Mouse (Mus musculus): Measurements from ENCODE around the gene Gemin8.

The Gemin8 gene

GRCm38 (mm10) chrX:166169892-166170799 is at the start of gene Gemin8:
Gemin8 (plus strand) TSS chrX:166170454.
- DNase-seq (ENCODE audit: low spot score): peak; percentile 95

- no peak for DNase-seq (ENCODE audit: low spot score)
Measured at GRCm38 (mm10) chrX:166147158-166147846, 23.0 kb upstream of the Gemin8 start.

DNA sequence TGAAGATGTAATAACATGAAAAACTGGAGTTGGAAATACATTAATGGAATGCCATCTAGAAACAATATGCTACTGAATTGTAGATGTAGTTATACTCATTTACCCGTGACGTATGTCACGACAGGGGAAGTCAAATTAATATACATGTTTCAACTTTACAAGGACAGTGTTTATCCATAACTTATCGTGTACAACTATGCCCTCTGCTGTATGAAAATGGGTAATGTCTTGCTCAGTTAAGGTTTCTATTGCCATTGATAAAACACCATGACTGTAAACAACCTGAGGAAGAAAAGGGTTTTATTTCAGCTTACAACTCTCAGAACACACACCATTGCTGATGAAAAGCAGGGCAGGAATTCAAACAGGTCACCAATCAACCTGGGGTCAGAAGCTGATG is 7.5 kb upstream of the Gemin8 start:
- DNase-seq (ENCODE audit: low spot score): peak; percentile 19

DNA sequence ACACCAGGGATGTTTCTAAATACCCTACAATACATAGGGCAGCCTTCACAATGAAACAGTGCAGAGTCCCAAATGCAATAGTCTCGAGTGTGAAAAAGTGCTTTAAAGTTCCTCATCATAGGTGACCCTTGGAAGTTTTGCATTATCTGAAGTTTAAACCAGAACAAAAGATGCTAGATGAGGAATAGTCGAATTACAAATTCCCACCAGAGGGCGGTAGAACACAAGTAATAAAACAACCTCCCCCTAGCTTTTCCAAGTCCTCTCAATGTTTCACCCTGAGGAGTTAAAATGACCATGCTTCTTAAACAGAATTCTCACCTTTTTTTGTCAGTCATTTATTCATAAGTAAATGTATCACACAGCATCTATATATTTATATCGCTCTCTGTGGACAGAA is 2.9 kb upstream of the Gemin8 start:
- DNase-seq (ENCODE audit: low spot score): peak; percentile 67

DNA sequence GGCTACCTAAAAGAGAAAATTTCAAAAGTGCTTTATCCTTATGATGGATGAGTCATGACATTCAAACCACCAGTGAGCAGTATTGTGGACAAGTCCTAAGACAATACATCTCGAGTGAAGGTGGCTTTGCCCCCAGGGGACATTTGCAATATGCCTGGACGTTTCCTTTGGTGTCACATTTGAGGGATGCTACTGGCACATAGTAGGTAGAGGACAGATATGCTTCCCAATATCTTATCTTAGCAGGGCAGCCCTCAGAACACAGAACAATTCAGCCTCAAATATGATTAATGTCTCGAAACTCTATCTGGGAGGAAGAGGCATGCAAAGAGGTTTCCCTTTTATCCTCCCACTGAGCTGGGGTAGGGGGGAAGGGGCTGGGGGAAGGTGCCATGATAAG is 2.3 kb upstream of the Gemin8 start:
- no peak for DNase-seq (ENCODE audit: low spot score)

- no peak for DNase-seq (ENCODE audit: low spot score)
Measured at GRCm38 (mm10) chrX:166170800-166171738, 815 bp downstream of the Gemin8 start.

- no peak for DNase-seq (ENCODE audit: low spot score)
Measured at GRCm38 (mm10) chrX:166172041-166172440, 1.8 kb downstream of the Gemin8 start.

GRCm38 (mm10) chrX:166172661-166173060 is 2.4 kb downstream of the Gemin8 start:
- DNase-seq (ENCODE audit: low spot score): no peak

DNA sequence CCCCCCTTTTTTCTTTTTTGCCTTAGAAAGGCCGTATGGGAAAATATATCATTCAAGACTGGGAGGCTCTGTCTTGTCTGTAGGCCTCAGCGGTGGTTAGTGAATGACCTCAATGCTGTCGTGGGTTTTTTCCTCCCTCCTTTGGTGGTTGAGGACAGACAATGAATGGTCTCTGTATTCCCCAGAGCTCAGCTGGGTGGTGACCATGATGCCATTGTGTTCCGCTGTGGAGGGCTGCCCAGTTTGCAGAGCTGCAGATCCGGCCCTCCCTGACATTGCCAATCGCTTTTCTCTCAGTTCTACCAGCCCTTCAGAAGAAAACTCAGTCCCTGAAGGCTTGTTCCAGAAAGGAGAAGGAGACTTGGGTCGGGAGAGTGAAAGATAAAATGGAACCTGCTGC is 3.5 kb downstream of the Gemin8 start:
- no peak for DNase-seq (ENCODE audit: low spot score)

DNA sequence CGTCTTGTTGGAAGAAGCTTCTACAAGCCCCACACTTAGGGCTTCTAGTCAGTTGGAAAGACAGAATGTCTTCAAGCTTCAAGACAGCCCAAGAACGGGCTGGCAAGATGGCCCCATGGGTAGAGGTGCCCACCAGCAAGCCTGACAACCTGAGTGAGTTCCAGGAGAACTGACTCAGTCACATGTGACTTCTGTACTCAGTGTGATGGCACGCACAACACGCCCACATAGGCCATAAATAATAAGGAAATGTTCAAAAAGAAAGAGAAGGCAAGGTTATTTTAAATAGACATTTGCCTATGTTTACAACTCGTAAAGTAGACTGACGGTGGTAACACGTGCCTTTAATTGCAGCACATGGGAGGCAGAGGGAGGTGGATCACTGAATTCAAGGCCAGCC is 7.7 kb downstream of the Gemin8 start:
- no peak for DNase-seq (ENCODE audit: low spot score)

DNA sequence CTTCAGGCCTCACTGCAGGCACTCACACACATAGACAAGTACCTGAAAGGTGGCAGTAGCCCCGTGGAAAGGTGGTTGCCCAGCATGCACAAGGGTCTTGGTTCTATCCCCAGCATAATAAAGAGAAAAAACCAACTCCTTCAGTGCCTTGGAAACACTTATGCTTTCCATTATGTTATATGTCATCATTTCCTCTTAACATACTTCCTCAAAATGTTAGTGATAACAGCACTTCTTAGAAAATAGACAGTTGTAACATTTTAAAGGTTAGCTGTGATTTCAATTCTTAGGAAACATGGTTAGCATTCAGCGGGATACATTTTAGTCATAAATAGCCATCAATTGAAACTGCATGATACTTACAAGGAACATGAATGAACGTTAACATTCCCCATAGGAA is 12.8 kb downstream of the Gemin8 start:
- DNase-seq (ENCODE audit: low spot score): no peak

DNA sequence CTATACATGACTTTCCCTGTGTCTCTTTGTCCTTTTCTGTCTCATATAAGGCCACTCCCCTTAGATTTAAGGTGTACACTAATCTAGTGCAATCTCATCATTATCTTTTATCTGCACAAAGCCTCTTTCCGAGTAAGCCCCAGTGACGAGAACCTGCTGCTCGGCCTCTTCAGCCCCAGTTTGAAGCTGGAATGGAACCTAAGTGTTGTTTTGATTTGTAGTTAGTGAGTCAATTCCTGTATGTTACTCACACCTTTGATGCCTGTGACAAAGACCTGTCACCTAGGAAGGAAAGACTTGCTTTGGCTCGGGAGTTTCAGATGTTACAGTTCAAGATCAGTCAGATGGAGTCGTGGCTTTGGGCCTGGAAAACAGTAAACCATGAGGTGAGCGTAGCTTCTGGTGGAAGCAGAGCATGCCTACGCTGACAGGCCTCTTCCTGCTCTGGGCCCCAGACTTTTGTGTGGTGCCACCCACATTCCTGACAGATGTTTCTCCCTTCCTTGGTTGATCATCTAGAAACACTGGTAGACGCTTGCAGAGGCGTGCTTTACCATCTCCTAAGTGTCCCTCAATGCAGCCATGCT is 15.2 kb downstream of the Gemin8 start:
- DNase-seq (ENCODE audit: low spot score): no peak

DNA sequence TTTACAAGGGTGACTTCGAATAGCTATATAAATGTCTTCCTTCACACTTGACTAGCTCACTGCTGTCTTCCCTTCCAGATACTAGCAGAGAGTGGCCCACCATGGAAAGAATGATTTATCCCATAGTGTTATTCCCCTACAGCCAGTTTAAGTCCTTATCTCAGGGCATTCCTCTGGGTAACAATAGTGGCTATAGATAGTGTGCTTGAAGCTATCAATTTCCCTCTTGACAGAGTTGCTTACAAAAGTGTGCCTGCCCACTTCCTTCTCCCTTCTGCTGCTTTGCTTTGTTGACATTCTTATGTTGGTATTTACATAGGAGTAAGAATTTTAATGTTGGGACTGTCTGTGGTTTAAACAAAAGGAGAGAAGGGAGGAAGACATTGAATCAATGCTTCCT is 17.5 kb downstream of the Gemin8 start:
- no peak for DNase-seq (ENCODE audit: low spot score)

DNA sequence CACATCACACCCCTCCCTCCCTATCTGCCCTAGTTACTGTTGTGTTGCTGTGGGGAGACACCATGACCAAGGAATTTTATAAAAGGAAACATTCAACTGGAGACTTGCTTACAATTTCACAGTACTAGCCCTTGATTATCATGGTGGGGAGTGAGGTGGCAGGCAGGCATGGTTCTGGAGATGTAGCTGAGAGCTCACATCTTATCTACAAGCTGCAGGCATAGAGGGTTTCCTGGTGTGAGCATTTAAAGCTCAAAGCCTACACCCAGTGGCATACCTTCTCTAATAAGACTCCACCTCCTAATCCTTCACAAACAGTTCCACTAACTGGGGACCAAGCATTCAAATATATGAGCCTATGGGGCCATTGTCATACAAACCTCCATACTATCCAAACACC is 26.1 kb downstream of the Gemin8 start:
- no peak for DNase-seq (ENCODE audit: low spot score)

DNA sequence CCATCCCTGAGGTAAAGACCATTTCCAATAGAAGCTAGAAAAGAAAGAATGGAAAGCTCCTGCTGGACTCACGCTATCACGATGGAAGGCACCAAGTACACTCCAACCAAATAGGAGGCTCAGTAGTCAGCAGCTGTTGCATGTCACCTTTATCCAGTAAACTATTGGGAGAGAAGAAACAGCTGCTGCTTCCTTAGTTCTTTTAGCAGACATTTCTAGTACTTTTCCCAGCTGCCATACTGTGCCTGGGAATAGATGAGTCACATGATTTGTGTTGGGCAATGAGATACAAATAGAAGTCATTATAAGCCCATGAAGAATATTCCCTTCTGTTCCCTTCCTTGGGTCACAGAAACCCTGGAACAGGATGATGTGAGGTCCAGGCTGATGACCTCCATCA is 28.0 kb downstream of the Gemin8 start:
- no peak for DNase-seq (ENCODE audit: low spot score)

- DNase-seq (ENCODE audit: low spot score): no peak
Measured at GRCm38 (mm10) chrX:166199812-166200211, 29.6 kb downstream of the Gemin8 start.

GRCm38 (mm10) chrX:166214576-166214975 is 44.3 kb downstream of the Gemin8 start:
- DNase-seq (ENCODE audit: low spot score): no peak

- no peak for DNase-seq (ENCODE audit: low spot score)
Measured at GRCm38 (mm10) chrX:166216248-166216647, 46.0 kb downstream of the Gemin8 start.

- no peak for DNase-seq (ENCODE audit: low spot score)
Measured at GRCm38 (mm10) chrX:166216720-166217119, 46.5 kb downstream of the Gemin8 start.

DNA sequence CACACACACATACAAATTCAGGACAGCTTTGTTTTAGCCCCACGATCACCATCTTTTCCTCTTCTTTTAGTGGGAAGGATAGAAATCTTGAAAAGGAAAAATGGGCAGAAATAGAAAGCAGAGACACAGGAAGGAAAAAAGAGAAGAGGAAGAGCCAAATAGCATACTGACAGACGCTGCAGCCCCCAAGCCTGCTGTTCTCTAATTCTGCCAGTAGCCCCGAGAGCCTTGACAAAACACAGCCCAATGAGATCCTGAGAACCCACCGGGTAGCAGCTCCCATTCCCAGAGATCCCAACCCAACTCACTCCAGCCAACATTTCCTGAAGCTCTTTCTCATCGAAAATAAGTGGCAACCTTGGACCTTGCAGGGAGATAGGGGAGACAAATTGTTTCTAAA is 49.1 kb downstream of the Gemin8 start:
- DNase-seq (ENCODE audit: low spot score): no peak

GRCm38 (mm10) chrX:166226856-166227255 is 56.6 kb downstream of the Gemin8 start:
- no peak for DNase-seq (ENCODE audit: low spot score)

DNA sequence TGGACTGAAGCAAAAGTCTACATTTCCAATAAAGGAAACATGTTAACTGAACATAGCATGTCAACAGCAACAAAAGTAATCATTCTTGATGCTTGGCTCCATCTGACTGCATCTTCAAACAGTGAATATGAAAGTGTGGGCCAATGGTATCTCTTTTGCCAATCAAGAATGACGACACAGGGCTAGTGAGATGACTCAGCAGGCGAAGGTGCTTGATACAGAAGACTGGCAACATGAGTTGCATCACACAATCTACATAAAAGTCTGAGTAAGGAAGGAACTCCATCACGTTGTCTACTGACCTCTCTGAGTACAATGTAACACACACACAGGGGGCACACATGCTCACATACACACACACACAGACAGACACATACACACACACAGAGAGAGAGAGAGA is 59.5 kb downstream of the Gemin8 start:
- no peak for DNase-seq (ENCODE audit: low spot score)
